Mouse (Mus musculus): ENCODE measurements around the gene Sort1.

- peak; percentile 99 for TF ChIP-seq CTCF (IDR thresholded peaks at IDR 0.05; ENCODE audit: extremely low read depth, insufficient read length, insufficient replicate concordance, low read depth, low read length)
- no peak for TF ChIP-seq POLR2A (IDR thresholded peaks at IDR 0.05; ENCODE audit: low read depth, low read length)
Observed at GRCm38 (mm10) chr3:108389111-108389545, 105.2 kb downstream of the Sort1 start.
